Mouse (Mus musculus) mature B cell (primary cell): ENCODE results near the gene Rnf220.

ENCODE experiments used
- in situ Hi-C: fragments of 300-500 bp; cut with MboI; formaldehyde crosslinking; loops from 2 replicates; pipeline ENCODE4 v1.14.3; 2019

Gene Rnf220

GRCm38 (mm10) chr4:117381846-117382245 lies 115.0 kb downstream of the Rnf220 start:
- in situ Hi-C loops = no loop called here

- in situ Hi-C loops = no loop called here
Observed at GRCm38 (mm10) chr4:117380558-117380935, 116.3 kb downstream of the Rnf220 start.

- in situ Hi-C loops = no loop called here
Observed at GRCm38 (mm10) chr4:117379803-117380557, 116.9 kb downstream of the Rnf220 start.

- in situ Hi-C loops = no loop called here
Observed at GRCm38 (mm10) chr4:117374078-117374540, 122.7 kb downstream of the Rnf220 start.

- in situ Hi-C loops = no loop called here
Observed at GRCm38 (mm10) chr4:117373324-117374077, 123.4 kb downstream of the Rnf220 start.

- in situ Hi-C loops = no loop called here
Observed at GRCm38 (mm10) chr4:117371896-117372295, 125.0 kb downstream of the Rnf220 start.

GRCm38 (mm10) chr4:117370354-117370753 lies 126.5 kb downstream of the Rnf220 start:
- in situ Hi-C loops = no loop called here

GRCm38 (mm10) chr4:117369571-117369970 lies 127.3 kb downstream of the Rnf220 start:
- in situ Hi-C loops = no loop called here

- in situ Hi-C loops = no loop called here
Observed at GRCm38 (mm10) chr4:117367365-117367764, 129.5 kb downstream of the Rnf220 start.

- in situ Hi-C loops = no loop called here
Observed at GRCm38 (mm10) chr4:117362085-117362484, 134.8 kb downstream of the Rnf220 start.

GRCm38 (mm10) chr4:117361558-117361873 lies 135.3 kb downstream of the Rnf220 start:
- in situ Hi-C loops = no loop called here

GRCm38 (mm10) chr4:117360713-117361557 lies 135.9 kb downstream of the Rnf220 start:
- in situ Hi-C loops = no loop called here

GRCm38 (mm10) chr4:117359803-117360382 lies 137.0 kb downstream of the Rnf220 start:
- in situ Hi-C loops = no loop called here

GRCm38 (mm10) chr4:117357917-117358316 lies 138.9 kb downstream of the Rnf220 start:
- in situ Hi-C loops = no loop called here

- in situ Hi-C loops = no loop called here
Observed at GRCm38 (mm10) chr4:117357104-117357503, 139.7 kb downstream of the Rnf220 start.

- in situ Hi-C loops = no loop called here
Observed at GRCm38 (mm10) chr4:117356223-117356622, 140.6 kb downstream of the Rnf220 start.

GRCm38 (mm10) chr4:117354651-117355050 lies 142.2 kb downstream of the Rnf220 start:
- in situ Hi-C loops = no loop called here

- in situ Hi-C loops = no loop called here
Observed at GRCm38 (mm10) chr4:117352957-117353356, 143.9 kb downstream of the Rnf220 start.

GRCm38 (mm10) chr4:117352071-117352470 lies 144.8 kb downstream of the Rnf220 start:
- in situ Hi-C loops = no loop called here

- in situ Hi-C loops = no loop called here
Observed at GRCm38 (mm10) chr4:117350139-117350693, 146.6 kb downstream of the Rnf220 start.

- in situ Hi-C loops = no loop called here
Observed at GRCm38 (mm10) chr4:117349327-117349726, 147.5 kb downstream of the Rnf220 start.

GRCm38 (mm10) chr4:117346025-117346424 lies 150.8 kb downstream of the Rnf220 start:
- in situ Hi-C loops = no loop called here
